Mouse (Mus musculus) heart, adult 8-10 months (tissue): ENCODE measurements at regions not wholly inside any gene's neighbourhood (a gene's known extent, or its start where the extent isn't known, plus 50 kb on each side); places are given as distances from the start of the nearest gene placed in this dataset.
"Not testable (repeated sequence)": the region's sequence is repeated elsewhere in the genome, so short reads cannot be mapped to it uniquely, and the experiment has no call there.

Source experiments
- DNase-seq: peaks from one replicate; pipeline ENCODE4 v3.0.0; 2022; ENCODE audit warnings: low spot score

DNA sequence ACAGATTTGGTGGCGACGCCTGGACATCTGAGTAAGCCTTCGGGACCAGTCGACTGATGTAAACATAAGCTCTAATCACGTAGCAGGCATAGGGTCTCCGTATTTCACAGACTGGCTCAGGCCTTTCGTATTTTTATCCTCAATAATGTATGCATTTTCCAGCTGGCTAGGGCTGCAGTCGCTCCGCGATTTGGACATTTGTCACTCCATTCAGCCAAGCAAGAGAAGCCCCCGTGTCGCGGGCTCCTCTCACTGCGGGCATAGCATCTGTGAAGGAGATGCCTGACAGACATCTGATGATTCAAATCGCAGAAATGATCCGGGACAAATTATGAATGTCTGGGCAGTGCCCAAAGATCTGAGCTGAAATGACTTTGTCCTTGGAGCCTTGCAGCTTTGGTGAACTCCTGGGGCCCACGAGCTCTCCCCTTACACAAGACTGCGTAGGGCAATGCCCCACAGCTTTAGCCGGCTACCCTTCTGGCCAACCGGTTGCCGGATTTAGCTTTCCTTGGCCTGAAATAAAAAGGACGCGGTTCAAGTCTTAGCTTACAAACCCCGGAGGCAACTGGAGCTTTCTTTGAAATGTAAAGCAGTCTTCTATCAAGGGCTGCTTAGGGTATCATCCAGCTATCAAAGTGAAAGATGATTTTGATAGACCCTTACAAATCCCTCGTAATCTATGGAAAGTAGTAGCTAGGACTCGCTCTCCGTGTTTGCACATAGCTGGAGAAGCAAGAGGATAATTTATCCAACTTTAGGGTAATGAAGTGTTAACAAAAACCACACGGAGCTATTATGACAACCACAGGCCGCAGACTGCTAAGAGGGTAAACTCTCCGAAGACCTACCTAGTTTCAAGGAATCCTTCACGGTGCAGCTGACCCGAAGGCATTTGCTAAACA, 270.6 kb downstream of the Etnk1 start:
- DNase-seq: no peak

DNA sequence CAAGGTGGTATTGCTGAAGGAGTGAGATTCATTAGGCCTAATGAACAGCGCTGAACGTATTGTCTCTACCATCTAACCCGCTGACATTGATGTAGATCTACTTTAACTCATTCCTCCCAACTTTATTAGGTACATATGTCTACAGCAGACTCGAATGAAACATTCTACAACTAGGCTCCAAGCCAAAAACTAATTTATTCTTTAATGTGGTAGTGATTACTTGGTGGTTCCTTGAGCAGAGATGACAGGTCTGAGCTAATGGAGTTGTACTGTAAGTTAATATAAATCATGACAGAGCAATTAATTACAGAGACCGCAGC, 271.2 kb downstream of the Etnk1 start:
- no peak for DNase-seq

DNA sequence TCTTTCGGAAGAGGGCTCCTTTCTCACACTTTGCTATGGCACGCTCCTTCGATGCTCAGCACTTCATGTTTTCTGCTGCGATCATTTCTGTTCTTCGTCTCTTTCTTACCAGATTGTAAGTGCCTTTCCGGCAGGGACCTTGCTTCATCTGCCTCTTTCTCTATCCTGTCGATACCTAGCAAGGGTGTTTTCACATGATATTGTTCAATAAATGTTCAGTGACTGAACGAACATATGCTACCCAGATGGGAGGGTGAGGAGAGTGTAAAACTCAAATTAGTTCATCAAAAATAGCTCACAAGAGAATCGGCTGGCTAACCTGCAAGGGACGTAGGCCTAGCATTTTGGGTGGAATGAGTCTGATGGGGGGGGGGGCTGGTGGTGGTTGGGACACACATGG, 272.5 kb downstream of the Etnk1 start:
- no peak for DNase-seq

DNA sequence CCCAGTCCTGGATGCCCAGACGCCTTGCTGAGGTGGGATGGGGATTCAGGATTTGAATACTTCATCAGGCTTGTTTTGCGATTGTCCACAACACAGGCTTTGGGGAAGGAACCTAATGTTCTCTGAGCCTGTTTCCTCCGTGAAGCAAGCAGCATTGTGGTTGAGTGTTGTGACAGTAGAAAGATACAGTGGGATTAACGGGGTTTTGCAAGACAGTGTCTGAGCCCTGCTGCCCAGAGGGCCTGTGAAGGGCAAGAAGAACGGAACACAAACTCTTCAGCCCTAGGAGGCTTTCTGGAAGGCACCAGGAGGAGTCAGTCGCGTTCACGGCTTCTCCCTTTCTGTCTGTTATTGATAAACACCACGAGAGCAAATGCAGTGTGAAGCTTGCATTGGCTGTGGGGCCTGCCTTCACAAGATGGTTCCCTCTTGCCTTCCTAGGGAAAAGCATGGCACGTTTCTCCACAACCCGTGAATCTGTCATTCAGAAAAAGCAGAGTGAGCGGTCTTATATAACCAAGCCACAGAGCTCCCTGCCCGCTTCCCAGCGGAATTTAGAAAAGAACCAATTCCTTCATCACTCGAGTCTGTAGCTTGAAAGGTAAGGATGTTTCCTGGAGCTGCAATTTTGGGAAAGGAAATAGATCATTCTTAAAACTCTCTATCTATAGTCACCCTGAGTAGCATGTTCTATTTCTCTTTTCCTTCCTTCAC, 273.4 kb downstream of the Etnk1 start:
- DNase-seq: no peak

DNA sequence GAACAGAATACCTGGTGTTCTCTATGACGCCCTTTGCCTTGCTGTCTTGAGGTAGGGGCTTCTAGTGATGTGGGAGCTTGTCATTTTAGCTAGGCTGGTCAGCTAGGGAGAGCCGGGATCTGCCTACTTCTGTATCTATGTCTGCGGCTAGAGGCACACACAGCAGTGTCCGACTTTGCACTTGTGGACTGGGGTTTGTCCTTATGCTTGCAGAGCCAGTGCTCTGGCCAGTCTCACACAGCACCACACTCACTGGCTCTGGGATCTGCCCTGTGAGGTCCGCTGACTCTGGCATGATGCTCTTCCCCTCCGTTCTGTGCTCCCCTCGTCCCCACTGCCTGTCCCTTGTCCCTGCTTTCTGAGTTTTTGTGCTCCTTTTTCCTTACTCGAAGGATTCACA, 275.3 kb downstream of the Etnk1 start:
- no peak for DNase-seq

DNA sequence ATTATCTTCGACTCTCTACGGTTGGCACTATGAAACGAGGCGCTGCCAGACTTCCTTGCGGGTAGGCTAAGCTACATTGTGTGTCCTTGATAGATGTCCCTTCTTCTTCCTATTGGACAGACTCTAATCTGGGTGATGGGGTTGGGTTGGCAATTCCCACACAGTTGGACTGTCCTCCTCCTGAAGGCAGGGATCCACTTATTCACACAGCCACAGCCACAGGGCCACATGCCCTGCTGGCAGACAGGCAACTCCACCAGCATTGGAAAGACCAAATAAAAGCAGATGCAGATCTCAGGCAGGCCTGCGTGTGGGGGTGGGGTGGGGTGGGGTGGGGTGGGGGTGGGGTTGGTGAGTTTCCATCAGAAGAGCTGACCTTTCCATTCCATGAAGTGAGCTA, 276.4 kb downstream of the Etnk1 start:
- DNase-seq: no peak

DNA sequence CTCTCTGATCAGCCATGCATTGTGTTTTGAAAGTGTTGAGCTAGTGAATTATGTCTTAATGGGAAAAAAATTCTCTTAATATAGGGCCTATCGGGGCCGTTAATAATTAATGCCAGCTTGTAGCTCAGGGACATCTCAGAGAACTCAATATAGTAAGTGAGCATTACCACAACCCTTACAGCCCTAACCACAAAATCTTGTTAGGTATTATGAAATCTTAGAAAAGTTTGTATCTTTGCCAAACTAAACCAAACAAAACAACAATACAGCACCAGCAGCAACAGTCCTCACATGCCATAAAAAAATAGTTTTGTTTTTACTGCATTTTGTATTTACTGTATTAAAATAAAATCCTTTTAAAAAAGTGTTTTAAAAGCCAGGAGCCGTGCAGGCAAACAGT, 277.8 kb downstream of the Etnk1 start:
- DNase-seq: no peak

DNA sequence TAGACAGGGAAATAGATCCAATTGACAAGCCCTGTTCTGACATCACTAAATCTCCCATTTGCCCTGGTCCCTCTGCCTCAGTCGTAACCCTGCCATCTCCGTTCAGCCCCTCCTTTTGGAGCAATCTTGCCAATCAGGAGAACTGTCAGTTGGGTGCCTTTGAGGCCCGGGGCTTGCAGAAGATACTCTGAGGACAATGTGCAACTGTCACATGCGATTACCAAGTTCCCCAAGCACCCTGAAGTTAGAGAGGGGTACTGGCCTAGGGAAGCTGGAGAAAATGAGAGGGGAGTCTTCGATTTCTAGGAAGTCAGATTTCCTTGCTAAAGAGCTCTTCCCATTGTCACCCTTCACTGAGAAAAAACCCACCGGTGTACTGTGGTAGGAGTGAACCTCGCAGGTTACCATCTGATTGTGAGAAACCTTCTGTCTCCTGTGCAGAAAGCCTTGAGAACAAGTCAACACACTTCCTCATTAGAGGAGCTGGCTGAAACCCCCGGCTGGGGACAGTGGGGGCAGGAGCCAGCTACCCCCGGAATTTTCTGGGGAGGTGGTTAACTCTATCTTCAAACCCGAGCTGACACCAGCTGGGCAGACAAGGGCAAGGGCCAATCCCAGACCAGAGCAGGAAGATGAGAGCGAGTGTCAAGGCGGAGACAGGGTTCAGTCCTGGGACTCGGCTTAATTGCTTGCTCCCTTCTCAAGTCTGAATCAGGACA, 279.0 kb downstream of the Etnk1 start:
- DNase-seq: no peak

DNA sequence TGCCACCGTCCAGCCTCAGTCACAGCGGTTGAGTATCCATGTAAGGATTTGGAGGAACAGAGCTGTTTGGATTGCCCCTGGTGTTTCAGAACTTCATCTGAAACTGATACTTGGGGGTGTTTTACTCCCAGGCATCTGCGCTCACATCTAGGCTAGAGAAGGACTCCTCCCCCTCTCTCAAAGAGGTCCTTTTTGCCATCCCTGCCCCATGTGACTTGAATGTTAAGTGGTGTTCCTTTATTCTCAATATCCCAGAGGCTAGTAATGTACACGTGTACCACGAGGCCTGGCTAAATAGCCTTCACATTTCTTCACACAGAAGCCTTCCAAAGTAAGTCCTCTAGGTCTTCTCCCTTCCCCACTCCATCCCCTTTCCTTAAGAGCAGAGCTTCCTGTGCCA, 280.0 kb downstream of the Etnk1 start:
- no peak for DNase-seq

DNA sequence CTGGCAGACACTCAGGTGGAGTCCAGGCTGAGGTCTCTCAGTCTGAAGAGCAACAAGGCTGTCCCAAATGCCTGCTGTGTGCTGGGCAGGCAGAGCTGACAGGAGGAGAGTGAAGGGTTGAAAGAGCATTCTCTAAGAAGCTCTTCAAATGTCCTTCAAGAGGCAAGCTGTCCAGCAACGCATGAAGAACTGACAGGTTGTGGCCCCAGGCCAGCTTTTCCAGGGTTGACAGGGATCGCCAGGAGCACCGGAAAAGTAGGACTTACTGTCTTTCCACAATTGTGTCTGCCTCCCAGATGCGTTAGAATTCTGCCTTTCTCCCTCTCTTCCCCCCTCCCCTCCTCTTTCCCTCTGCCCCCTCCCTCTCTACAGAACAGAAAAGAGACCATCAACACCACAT, 282.1 kb downstream of the Etnk1 start:
- DNase-seq: no peak

DNA sequence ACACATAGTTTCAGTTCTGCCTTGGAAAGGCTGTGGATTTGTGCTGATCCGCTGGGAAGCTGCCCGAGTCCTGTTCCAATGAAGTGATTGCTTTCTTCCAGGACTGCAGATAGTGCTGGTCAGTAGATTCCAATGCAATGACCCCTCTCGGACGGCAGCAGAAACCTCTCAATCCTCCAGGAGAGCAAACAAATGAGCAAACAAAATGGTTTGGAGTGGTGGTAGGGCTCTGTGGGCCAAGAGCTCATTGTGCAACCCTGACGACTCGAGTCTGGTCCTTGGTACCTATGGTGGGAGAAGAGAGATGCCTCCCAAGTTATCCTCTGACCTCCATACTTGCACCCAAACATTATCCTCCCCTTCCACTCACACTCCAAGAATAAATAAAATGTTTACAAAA, 284.8 kb downstream of the Etnk1 start:
- DNase-seq: no peak

DNA sequence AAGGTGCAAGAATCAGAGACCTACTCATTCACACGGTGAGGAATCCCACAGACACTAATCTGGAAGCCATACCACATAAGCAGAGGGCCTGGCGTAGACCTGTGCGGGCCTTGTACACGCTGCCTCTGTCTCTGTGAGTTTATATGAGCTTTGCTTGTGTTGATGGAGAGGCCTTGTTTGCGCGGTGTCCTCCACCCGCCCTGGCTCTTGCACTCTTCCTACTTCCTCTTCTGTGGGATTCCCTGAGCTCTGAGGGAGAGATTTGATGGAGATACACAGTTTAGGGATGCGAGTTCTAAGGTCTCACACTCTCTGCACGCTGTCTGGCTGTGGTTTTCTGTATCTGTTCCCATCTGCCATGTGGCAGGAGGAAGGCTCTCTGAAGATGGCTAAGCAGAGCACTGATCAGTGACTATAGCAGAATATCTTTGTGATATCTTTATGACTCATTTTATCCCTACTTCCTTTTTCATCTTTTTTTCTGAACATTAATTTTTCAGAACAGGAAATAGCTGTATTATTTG, 287.7 kb downstream of the Etnk1 start:
- DNase-seq: no peak

DNA sequence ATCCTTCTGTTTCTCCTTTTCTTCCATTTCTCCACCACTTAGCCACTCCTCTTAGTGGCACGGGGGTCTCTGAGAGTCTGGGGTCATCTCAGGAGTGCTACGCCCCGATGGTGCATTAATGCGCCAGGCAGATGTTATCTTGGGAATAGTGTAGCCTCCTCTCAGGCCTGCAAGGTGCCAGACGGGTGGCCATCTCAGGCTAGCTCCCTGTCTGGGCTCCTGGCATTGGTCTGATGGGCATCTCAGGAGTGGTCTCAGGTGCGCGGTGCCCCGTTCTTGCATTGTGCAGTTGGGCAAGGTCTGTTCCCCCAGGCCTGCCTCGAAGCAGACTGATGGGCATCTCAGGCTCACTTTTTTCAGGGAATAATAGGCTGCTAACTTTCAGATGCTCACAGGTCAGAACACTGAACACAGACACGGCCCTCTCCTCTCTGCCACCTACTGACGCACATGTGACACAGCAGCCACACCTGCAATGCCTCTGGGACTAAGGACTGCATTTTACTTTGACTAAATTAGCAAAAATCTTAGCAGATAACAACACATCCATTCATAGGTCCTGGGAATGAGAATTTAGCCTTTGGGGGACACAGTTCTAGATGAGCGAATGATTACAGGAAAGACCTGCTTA, 298.0 kb downstream of the Etnk1 start:
- DNase-seq: no peak

DNA sequence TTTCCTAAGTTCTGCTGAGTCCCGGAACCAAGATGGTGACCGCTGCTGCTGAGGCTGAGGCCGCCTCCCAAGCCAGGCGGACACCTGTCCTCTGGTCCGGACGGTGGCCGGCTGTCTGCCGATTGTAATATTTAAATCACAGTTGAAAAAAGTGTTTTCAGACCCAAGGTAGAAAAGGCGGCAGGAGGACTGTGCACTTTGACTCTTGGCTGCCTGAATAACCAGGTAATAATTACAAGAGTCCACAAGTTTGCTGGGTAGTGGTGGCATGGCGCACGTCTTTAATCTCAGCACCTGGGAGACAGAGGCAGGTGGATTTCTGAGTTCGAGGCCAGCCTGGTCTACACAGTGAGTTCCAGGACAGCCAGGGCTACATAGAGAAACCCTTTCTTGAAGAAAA, 305.7 kb downstream of the Etnk1 start:
- not testable (repeated sequence) for DNase-seq

DNA sequence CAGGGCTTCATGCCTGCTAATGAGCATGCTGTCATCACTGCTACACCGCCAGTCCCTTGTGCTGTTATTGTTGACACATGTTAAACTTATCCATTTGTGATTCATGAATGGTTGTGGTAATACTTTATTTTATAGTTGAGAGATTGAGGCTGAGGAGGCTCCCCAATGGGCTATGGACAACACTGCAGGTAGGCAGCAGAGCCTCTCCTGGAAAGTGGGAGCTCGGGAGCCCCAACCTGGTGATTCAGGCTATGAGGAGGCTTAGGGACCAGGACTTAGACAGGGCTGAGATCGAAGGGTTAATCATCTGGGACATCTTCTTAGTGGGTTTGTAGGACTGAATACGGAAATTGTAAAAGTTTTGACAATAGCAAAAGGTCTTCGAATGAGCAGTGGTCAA, 307.4 kb downstream of the Etnk1 start:
- DNase-seq: no peak

DNA sequence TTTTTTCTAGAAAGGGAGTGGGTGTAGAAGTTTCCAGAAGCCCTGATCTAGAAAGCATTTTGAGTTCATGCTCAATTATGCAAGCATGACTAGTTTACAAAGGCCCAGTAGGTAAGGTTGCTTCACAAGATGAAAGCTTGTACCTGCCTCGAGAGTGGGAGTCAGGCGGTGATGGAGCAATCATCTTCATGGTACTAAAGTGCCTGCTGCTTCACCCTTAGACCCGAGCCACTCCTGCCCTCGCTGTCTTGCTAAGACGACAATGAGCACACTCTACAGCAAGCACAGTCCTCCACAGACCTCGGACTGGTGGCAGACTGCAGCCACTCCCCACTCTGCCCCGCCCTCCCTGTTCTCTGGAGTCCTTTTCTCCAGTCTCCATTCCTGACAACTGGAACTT, 308.3 kb downstream of the Etnk1 start:
- DNase-seq: no peak

DNA sequence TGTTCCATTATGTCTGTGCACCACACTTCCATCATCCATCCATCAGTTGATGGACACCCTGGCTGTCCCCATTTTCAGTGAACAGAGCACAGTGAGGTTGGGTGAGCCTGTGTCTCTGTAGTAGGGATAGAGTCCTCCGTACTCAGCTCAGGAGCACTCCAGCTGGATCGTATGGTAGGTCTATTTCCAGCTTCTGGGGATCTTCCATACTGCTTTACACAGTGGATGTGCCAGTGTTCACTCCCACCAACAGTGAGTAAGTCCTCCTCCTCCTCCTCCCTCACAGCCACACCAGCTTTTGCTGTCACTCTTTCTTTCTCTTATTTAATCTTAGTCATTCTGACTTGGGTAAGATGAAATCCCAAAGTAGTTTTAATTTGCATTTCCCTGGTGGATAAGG, 310.4 kb downstream of the Etnk1 start:
- no peak for DNase-seq

DNA sequence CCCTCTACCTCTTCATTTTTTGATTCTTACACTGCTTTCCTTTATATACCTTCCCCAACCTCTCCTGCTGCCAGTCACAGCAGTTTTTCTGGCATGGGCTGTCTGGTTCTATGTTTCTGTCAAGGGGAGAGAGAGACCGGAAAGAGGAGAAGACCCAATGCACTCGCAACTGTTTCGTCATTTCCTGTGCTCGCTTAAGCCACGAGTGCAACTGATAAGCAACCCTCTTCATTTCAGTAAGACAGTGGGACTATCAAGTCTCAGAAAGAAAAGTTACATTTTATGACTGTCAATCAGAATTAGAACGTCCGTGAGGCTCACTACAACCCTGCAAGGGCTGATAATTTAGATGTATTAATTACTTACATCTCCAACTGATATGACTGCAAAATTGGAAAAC, 312.2 kb downstream of the Etnk1 start:
- no peak for DNase-seq

DNA sequence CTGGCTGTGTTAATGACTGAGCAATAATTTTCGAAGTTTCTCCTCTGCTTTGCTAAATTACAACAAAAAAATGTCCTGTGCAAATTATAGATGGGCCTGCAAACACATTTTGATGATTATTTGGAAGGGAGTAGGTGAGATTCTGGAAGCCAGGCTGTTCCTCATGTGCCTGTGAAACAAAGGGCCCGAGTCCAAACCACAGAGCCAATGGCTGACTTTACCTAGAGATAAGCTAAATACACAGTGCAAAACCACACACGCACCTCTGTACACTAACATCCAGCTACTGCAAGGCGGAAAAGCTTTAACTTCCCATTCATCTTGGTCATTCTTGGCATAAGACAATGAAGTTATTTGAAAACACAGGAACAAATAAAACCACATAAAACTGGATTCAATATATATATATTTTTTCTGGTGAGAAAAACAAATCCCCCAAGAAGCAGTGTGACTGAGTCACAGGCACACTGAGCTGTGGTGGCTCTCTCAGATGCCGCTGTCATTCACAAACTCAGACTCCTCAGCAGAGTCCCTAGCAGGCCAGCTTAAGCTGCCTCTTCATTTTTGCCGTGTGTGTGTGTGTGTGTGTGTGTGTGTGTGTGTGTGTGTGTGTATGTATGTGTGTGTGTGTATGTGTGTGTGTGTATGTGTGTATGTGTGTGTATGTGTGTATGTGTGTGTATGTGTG, 312.8 kb downstream of the Etnk1 start:
- no peak for DNase-seq

DNA sequence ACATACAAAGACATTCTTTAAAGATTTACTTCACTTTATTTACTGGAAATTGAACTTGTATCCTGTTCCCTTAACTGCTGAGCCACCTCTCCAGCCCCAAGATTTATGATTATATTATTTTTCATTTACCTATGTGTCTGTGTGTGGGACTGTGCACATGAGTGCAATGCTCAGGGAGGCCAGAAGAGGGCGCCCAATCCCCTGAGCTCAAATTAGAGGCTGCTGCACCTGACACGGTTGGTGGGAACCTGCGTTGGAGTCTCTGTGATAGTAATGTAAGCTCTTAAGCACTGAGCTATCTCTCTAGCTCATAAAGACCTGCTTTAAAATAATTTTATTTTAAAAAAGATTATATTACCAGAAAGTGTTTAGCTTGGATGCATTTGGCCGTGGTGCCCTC, 315.3 kb downstream of the Etnk1 start:
- DNase-seq: no peak

DNA sequence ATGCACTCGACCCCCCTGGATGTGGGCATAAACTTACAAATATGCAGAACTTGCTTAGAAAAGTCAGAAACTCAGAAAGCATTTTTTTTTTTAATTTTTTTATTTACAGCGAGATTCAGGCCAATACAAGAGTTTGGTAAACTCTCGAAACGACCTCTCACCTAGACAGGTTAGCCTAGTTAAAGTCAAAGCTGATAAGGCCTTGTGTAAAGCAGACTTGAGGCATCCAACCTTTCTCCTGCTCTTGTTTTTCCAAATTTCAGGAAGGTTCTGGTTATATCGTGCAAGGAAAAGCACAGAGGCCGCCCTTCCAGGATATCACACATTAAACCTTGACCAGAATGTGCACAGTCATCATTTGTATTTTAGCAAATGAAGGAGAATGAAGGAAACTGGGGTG, 315.8 kb downstream of the Etnk1 start:
- DNase-seq: no peak

DNA sequence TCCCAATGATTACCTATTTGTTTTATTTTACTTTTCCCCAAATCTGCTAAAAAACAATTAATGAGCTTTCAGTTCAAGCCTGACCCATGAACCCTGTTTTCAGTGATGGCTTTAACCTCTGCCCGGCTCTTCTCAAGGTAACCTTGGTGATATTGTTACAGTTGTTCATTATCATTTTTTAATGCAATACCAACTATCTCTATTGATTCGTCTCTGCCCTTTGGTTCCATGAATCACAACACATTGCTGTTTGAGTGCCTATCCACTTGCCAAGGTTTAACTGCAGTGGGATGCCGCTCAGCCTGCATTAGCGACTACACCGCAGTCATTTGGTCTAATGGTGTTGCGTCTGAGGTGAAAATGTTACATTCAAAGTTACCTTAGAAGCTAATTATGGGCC, 317.9 kb downstream of the Etnk1 start:
- DNase-seq: no peak
